Mouse (Mus musculus): ENCODE measurements at regions not wholly inside any gene's neighbourhood (a gene's known extent, or its start where the extent isn't known, plus 50 kb on each side); places are given as distances from the start of the nearest gene placed in this dataset.

- TF ChIP-seq CTCF (IDR thresholded peaks at IDR 0.05) (no peak), EP300 (IDR thresholded peaks at IDR 0.05) (no peak)
Measured at GRCm38 (mm10) chr7:72691859-72692258, 385.5 kb upstream of the Mctp2 start.
